Mouse (Mus musculus) embryonic facial prominence, embryonic 10.5 days (tissue): ENCODE measurements around the gene Napepld. TPM values are rescaled to one million over a fixed set of nuclear protein-coding genes. Genes with fewer than 3 reads are reported as not detected.
"Not testable (repeated sequence)": the region's sequence is repeated elsewhere in the genome, so short reads cannot be mapped to it uniquely, and the experiment has no call there.

Source experiments
- DNase-seq: peaks from one replicate; pipeline ENCODE4 v3.0.0-alpha.2; 2017; ENCODE audit warnings: low spot score
- H3K27ac ChIP-seq: fragments of 300-500 bp; sonication (generic); replicated peaks from 2 replicates; pipeline ENCODE4 v1.5.1; 2016; ENCODE audit warnings: mild to moderate bottlenecking
- H3K27me3 ChIP-seq: fragments of 300-500 bp; sonication (generic); replicated peaks from 2 replicates; pipeline ENCODE4 v1.6.1; 2016; ENCODE audit warnings: low read depth, mild to moderate bottlenecking; ENCODE audit not compliant: poor library complexity, severe bottlenecking
- H3K36me3 ChIP-seq: fragments of 300-500 bp; sonication (generic); replicated peaks from 2 replicates; pipeline ENCODE4 v1.6.1; 2016; ENCODE audit warnings: mild to moderate bottlenecking, moderate library complexity
- H3K4me1 ChIP-seq: fragments of 300-500 bp; sonication (generic); 2 replicates; pipeline ENCODE4 v1.6.1; 2016
- H3K4me3 ChIP-seq: fragments of 300-500 bp; sonication (generic); 2 replicates; pipeline ENCODE4 v1.5.1; 2016; ENCODE audit warnings: mild to moderate bottlenecking, moderate library complexity
- H3K9me3 ChIP-seq: fragments of 300-500 bp; sonication (generic); 2 replicates; pipeline ENCODE4 v1.6.1; 2016; ENCODE audit warnings: mild to moderate bottlenecking
- WGBS: fragments of 180-500 bp; shearing (Covaris S2); methylation state at CpG from one replicate; pipeline ENCODE4 v1.1.7; 2016; 5-methylcytosine and 5-hydroxymethylcytosine counted together
- polyA plus RNA-seq: library from polyadenylated mRNA; unstranded; fragments of >200 nt; fragmentation: Nextera tagmentation; extraction: Ambion mirVana; gene quantifications from 2 replicates; pipeline ENCODE4 v1.2.1, GENCODE M21; 2016

Gene Napepld
- polyA plus RNA-seq, 1 experiment from 2014 or later: 4.8 TPM

DNA sequence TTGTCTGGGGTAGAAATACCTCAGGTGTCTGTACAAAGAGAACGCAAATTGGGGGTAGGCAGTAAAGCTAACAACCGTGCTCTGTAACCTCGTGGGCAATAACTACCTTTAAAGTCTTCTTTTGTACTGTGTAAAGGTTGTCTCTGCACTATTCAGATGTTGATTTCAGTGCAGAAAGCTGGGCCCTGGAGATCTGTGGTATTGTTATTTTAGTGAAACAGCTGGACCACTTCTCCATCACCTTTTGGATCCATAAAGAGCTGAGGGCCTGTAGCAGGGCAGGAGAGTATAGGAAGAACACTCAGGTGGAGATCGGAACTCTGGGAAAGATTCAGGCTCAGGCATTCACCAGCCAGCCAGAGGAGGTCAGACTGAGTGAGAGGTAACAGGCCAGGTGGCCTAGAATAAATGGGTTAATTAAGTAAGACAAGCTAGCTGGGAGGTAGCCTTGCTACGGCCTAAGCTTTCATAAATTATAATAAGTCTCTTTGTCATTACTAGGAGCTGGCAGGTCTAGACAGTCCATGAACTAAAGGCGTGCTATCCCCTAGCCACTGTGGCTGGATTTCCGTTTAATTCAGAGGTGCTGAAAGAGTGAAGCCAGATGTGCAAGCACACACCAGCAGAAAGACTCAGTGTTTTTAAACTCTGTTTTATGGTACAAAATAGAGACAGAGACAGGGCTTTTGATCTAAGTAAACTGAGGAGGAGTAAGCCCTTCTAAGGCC is 49.1 kb downstream of the Napepld start:
- Histone ChIP-seq H3K27ac (no peak overlapping the region), H3K9me3 (no peaks in the 10 kb centered on the region), H3K36me3 (peaks cover 87% of the 10 kb centered on the region), H3K4me1 (peaks cover 5% of the 10 kb centered on the region), H3K27me3 (no peaks in the 10 kb centered on the region), H3K4me3 (no peak overlapping the region)
- 90% methylated on average over 7 of the region's 7 CpGs for WGBS
- DNase-seq: no peak

GRCm38 (mm10) chr5:21650736-21651135 is 50.5 kb downstream of the Napepld start:
- Histone ChIP-seq H3K36me3 (peaks cover 79% of the 10 kb centered on the region), H3K27me3 (no peaks in the 10 kb centered on the region), H3K4me3 (no peak overlapping the region), H3K9me3 (no peaks in the 10 kb centered on the region), H3K4me1 (peaks cover 12% of the 10 kb centered on the region), H3K27ac (no peak overlapping the region)
- DNase-seq: no peak
- WGBS: 85% methylated on average over 2 of the region's 2 CpGs

DNA sequence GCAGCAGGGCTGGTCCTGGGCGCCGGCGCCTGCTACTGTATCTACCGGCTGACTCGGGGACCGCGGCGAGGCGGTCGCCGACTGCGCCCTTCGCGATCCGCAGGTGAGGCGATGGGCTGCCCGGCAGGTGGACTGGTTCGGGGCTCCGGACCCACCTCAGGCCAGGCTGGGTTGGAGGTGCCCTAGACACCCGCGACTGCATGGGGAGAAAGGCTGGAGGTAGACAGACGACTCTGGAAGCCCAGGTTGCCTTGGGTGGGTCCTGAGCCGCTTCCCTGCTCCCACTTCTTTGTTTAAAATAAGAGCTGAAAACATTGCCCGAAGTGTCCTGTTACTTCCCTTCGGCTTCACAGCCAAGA is 55.1 kb downstream of the Napepld start:
- Histone ChIP-seq H3K27me3 (peaks cover 10% of the 10 kb centered on the region), H3K36me3 (peaks cover 36% of the 10 kb centered on the region), H3K4me1 (peaks cover 17% of the 10 kb centered on the region), H3K4me3 (peak overlapping the region; percentile 79), H3K27ac (peak overlapping the region; percentile 91), H3K9me3 (no peaks in the 10 kb centered on the region)
- WGBS: 0% methylated on average over 25 of the region's 25 CpGs
- no peak for DNase-seq

DNA sequence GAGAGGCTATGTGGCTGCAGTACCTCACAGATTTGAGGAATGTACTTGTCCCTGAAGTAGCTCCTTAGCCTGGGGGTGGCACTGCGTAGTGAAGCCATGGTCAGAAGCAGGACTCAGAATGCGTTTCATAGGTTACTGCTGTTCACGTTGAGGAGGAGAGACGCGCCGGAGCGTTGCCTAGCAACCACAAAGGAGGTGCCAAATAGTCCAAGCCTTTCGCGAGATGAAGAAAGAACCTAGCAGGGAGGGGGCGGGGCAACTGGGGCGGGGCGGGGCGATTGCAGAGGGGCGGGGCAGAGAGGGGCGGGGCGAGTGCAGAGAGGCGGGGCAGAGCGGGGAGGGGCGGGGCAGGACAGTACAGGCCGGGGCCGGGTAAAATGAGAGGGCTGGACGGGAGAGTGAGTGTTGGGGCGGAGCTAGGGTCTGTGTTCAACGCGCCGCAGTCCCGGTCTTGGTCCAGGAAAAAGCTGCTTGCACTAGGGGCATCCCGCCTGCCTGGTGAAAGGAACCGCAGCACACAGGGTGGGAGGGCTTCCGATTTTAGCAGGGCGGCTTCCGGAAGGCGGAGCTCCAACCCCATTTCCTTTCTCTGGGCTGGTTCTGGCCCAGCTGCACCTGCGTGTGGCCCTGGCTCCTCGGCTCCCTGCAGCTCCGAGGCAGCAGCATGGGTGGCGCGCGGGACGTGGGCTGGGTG is 55.6 kb downstream of the Napepld start, which contains the start of the genes Fbxl13 and Armc10:
Fbxl13 (minus strand) TSS at position 196 of the 694 bp plus-strand sequence.
Armc10 (plus strand) TSS at position 375 of the 694 bp plus-strand sequence.
- peak; percentile 94 for DNase-seq
- WGBS: 1% methylated on average over 40 of the region's 40 CpGs
- Histone ChIP-seq H3K4me3 (peak within 1 kb of the TSS; percentile 79), H3K9me3 (no peaks in the 10 kb centered on the region), H3K36me3 (peaks cover 30% of the 10 kb centered on the region), H3K4me1 (peaks cover 17% of the 10 kb centered on the region), H3K27ac (peak within 1 kb of the TSS; percentile 91), H3K27me3 (peaks cover 10% of the 10 kb centered on the region)

- Histone ChIP-seq H3K27me3 (peaks cover 10% of the 10 kb centered on the region), H3K4me1 (peaks cover 17% of the 10 kb centered on the region), H3K4me3 (peak overlapping the region; percentile 79), H3K36me3 (peaks cover 24% of the 10 kb centered on the region), H3K27ac (peak overlapping the region; percentile 91), H3K9me3 (no peaks in the 10 kb centered on the region)
- 12% methylated on average over 14 of the region's 14 CpGs for WGBS
- DNase-seq: no peak
These were observed 56.2 kb downstream of the Napepld start for GRCm38 (mm10) chr5:21644891-21645438.

DNA sequence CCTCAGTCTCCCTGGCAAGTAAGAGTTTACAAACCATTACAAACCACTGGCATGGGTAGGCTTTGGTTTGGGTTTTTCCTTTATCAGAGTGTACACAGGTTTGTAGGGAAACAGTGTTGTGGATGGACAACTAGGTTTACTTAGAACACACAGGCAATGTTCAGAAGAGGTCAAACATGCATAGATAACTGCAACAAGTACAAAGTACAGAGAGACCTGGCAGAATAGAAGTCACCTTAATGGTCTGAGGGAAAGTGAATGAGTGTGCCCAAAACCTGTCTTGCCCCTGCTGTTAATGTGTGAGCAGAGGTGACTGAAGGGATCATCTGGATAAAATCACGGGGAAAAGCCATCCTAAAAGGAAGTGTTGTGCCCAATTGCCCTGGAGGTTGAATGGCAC is 57.6 kb downstream of the Napepld start:
- Histone ChIP-seq H3K4me1 (peaks cover 17% of the 10 kb centered on the region), H3K4me3 (no peak overlapping the region), H3K27ac (no peak overlapping the region), H3K9me3 (no peaks in the 10 kb centered on the region), H3K36me3 (peaks cover 11% of the 10 kb centered on the region), H3K27me3 (peaks cover 10% of the 10 kb centered on the region)
- 20% methylated on average over 1 of the region's 1 CpGs for WGBS
- no peak for DNase-seq

- peak; percentile 54 for DNase-seq
- 0 out of 2 replicates have a peak, but pooled peaks cover 6% of the 10 kb centered on the region for H3K4me1 ChIP-seq
- peaks cover 10% of the 10 kb centered on the region for H3K27me3 ChIP-seq
- WGBS: 7% methylated on average over 1 of the region's 1 CpGs
- H3K4me3 ChIP-seq: no peak overlapping the region
- no peaks in the 10 kb centered on the region for H3K36me3 ChIP-seq
- no peaks in the 10 kb centered on the region for H3K9me3 ChIP-seq
- H3K27ac ChIP-seq: no peak overlapping the region
These were observed 60.2 kb downstream of the Napepld start for GRCm38 (mm10) chr5:21640961-21641360.

GRCm38 (mm10) chr5:21625916-21626315 is 75.3 kb downstream of the Napepld start:
- Histone ChIP-seq H3K4me3 (no peak overlapping the region), H3K36me3 (no peaks in the 10 kb centered on the region), H3K27me3 (no peaks in the 10 kb centered on the region), H3K4me1 (no peaks in the 10 kb centered on the region), H3K27ac (no peak overlapping the region), H3K9me3 (no peaks in the 10 kb centered on the region)
- DNase-seq: no peak

DNA sequence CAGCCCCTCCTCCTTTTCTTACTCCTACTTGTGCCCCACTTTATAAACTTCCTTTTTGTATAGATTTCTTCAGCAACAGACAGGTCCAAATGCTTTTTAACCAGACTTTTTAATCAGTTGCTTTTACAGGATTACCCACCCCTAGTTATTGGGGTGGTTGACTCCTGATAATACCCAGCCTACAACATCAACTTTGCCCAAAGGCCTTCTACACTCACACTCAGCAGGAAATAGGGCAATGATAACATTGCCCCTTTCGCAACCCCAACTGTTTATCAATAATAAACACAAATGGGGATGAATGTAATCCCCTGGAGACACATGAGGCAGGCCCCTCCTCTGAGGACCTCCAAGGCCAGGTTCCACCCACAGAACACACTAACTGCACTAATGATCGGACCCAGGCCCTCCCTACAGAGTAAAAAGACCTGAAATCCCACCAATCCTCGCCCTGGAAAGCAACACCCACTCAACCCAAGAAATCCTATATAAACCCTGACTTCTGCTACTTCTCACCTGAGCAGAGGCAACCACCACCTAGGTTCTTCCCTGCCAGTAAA is 84.7 kb downstream of the Napepld start:
- Histone ChIP-seq H3K27ac (no peak overlapping the region), H3K4me1 (no peaks in the 10 kb centered on the region), H3K4me3 (no peak overlapping the region), H3K36me3 (no peaks in the 10 kb centered on the region), H3K27me3 (no peaks in the 10 kb centered on the region), H3K9me3 (no peaks in the 10 kb centered on the region)
- DNase-seq: no peak
- WGBS: 77% methylated on average over 3 of the region's 3 CpGs

GRCm38 (mm10) chr5:21614299-21614698 is 86.9 kb downstream of the Napepld start:
- H3K27me3 ChIP-seq, H3K27ac ChIP-seq, H3K4me1 ChIP-seq, H3K9me3 ChIP-seq, H3K4me3 ChIP-seq, DNase-seq, H3K36me3 ChIP-seq: not testable (repeated sequence)
- WGBS: 96% methylated on average over 11 of the region's 11 CpGs
